Mouse (Mus musculus) testis, adult 2 months (tissue): ENCODE results near the gene Krt42. TPM values are rescaled to one million over a fixed set of nuclear protein-coding genes. Genes with fewer than 3 reads are reported as not detected.

Experiments
- H3K27ac ChIP-seq: fragments of 200-500 bp; 2 replicates; pipeline ENCODE4 v1.5.1; 2012; ENCODE audit warnings: low read depth, low read length; ENCODE audit not compliant: control insufficient read depth, insufficient read depth
- H3K27me3 ChIP-seq: fragments of 200-500 bp; 2 replicates; pipeline ENCODE4 v1.6.1; 2012; ENCODE audit warnings: mild to moderate bottlenecking, low read length, moderate library complexity; ENCODE audit not compliant: control insufficient read depth, insufficient read depth
- H3K36me3 ChIP-seq: fragments of 200-500 bp; 2 replicates; pipeline ENCODE4 v1.6.1; 2012; ENCODE audit warnings: mild to moderate bottlenecking, low read length; ENCODE audit not compliant: control insufficient read depth, insufficient read depth
- H3K4me1 ChIP-seq: fragments of 200-500 bp; 2 replicates; pipeline ENCODE4 v1.6.1; 2012; ENCODE audit warnings: low read length; ENCODE audit not compliant: control insufficient read depth, insufficient read depth
- H3K4me3 ChIP-seq: fragments of 200-500 bp; 2 replicates; pipeline ENCODE4 v1.5.1; 2012; ENCODE audit warnings: low read depth, mild to moderate bottlenecking, low read length, moderate library complexity, mixed read lengths; ENCODE audit not compliant: control insufficient read depth
- CTCF ChIP-seq: fragments of 200-500 bp; IDR thresholded peaks from 2 replicates; pipeline ENCODE4 v1.5.1; 2012; ENCODE audit warnings: low read depth, mild to moderate bottlenecking, inconsistent platforms, low read length, moderate library complexity; ENCODE audit not compliant: control insufficient read depth, insufficient read depth, insufficient replicate concordance
- POLR2A ChIP-seq: fragments of 200-500 bp; IDR thresholded peaks from 2 replicates; pipeline ENCODE4 v1.6.1; 2012; ENCODE audit warnings: low read depth, mild to moderate bottlenecking, inconsistent platforms, low read length, moderate library complexity; ENCODE audit not compliant: control insufficient read depth
- polyA plus RNA-seq: library from polyadenylated mRNA; depleted of rRNA; stranded (reverse); fragments of >200 nt; gene quantifications from 2 replicates; pipeline ENCODE4 v1.2.3, GENCODE M21; 2012

Krt42 gene
- polyA plus RNA-seq, 1 experiment: not detected

GRCm38 (mm10) chr11:100277726-100278480 is 8.2 kb upstream of the Krt42 start:
- no peaks in the 10 kb centered on the region for H3K27me3 ChIP-seq
- H3K36me3 ChIP-seq: no peaks in the 10 kb centered on the region
- H3K27ac ChIP-seq: no peak overlapping the region
- no peak overlapping the region for H3K4me3 ChIP-seq
- H3K4me1 ChIP-seq: no peaks in the 10 kb centered on the region
- TF ChIP-seq CTCF (no peak), POLR2A (no peak)

- Histone ChIP-seq H3K36me3 (no peaks in the 10 kb centered on the region), H3K27me3 (no peaks in the 10 kb centered on the region), H3K4me3 (no peak overlapping the region), H3K4me1 (no peaks in the 10 kb centered on the region), H3K27ac (no peak overlapping the region)
- TF ChIP-seq CTCF: no peak
- TF ChIP-seq POLR2A: no peak
Observed at GRCm38 (mm10) chr11:100275466-100275865, 5.8 kb upstream of the Krt42 start.

GRCm38 (mm10) chr11:100274719-100275118 is 5.0 kb upstream of the Krt42 start:
- no peak overlapping the region for H3K27ac ChIP-seq
- H3K27me3 ChIP-seq: no peaks in the 10 kb centered on the region
- TF ChIP-seq POLR2A: no peak
- TF ChIP-seq CTCF: no peak
- no peak overlapping the region for H3K4me3 ChIP-seq
- H3K36me3 ChIP-seq: no peaks in the 10 kb centered on the region
- no peaks in the 10 kb centered on the region for H3K4me1 ChIP-seq

GRCm38 (mm10) chr11:100271878-100272277 is 2.2 kb upstream of the Krt42 start:
- Histone ChIP-seq H3K27ac (no peak overlapping the region), H3K36me3 (no peaks in the 10 kb centered on the region), H3K4me1 (no peaks in the 10 kb centered on the region), H3K27me3 (no peaks in the 10 kb centered on the region), H3K4me3 (no peak overlapping the region)
- TF ChIP-seq CTCF: no peak
- no peak for TF ChIP-seq POLR2A

GRCm38 (mm10) chr11:100262058-100262980 is 7.4 kb downstream of the Krt42 start:
- no peak for TF ChIP-seq CTCF
- TF ChIP-seq POLR2A: no peak
- H3K27me3 ChIP-seq: no peaks in the 10 kb centered on the region

GRCm38 (mm10) chr11:100261235-100261605 is 8.5 kb downstream of the Krt42 start:
- no peaks in the 10 kb centered on the region for H3K4me1 ChIP-seq
- no peak overlapping the region for H3K27ac ChIP-seq
- no peak for TF ChIP-seq POLR2A
- no peak for TF ChIP-seq CTCF
- no peaks in the 10 kb centered on the region for H3K27me3 ChIP-seq
- no peak overlapping the region for H3K4me3 ChIP-seq
- no peaks in the 10 kb centered on the region for H3K36me3 ChIP-seq

More at GRCm38 (mm10) chr11:100262058-100262980, 7.4 kb downstream of the Krt42 start:
- Histone ChIP-seq H3K4me1 (no peaks in the 10 kb centered on the region), H3K4me3 (no peak overlapping the region), H3K27ac (no peak overlapping the region), H3K36me3 (no peaks in the 10 kb centered on the region)
